Mouse (Mus musculus): ENCODE measurements around the gene Numb. TPM values are rescaled to one million over a fixed set of nuclear protein-coding genes. Genes with fewer than 3 reads are reported as not detected.

Numb gene
- polyA plus RNA-seq (2015; fragmentation: Nextera tagmentation; extraction: Ambion mirVana): 35.3 and 37.3 TPM in 2 replicates

GRCm38 (mm10) chr12:83921535-83922381 is at the start of gene Numb:
Gene Numb, minus strand, starts transcription at chr12:83921934.
- H3K4me3 ChIP-seq (replicated peaks): peak within 1 kb of the TSS; percentile 96
- ATAC-seq (ENCODE audit: insufficient number of reproducible peaks, low FRiP score, low TSS enrichment, low read depth): peak; percentile 100
- peak within 1 kb of the TSS; percentile 92 for H3K27ac ChIP-seq (replicated peaks)
- H3K9ac ChIP-seq: peak within 1 kb of the TSS; percentile 90
- under 1% methylated on average over 63 of the region's 63 CpGs for WGBS
- H3K4me1 ChIP-seq: peaks cover 7% of the 10 kb centered on the region
- no peaks in the 10 kb centered on the region for H3K27me3 ChIP-seq
- no peaks in the 10 kb centered on the region for H3K36me3 ChIP-seq
- no peaks in the 10 kb centered on the region for H3K9me3 ChIP-seq (replicated peaks)
- peak within 1 kb of the TSS; percentile 81 for H3K4me2 ChIP-seq (replicated peaks)

- H3K27ac ChIP-seq (replicated peaks): no peak overlapping the region
- H3K27me3 ChIP-seq: no peaks in the 10 kb centered on the region
- no peaks in the 10 kb centered on the region for H3K9me3 ChIP-seq (replicated peaks)
- no peak overlapping the region for H3K4me3 ChIP-seq (replicated peaks)
- no peaks in the 10 kb centered on the region for H3K36me3 ChIP-seq
- no peak overlapping the region for H3K4me2 ChIP-seq (replicated peaks)
- no peak overlapping the region for H3K9ac ChIP-seq
- no peaks in the 10 kb centered on the region for H3K4me1 ChIP-seq
- ATAC-seq (ENCODE audit: insufficient number of reproducible peaks, low FRiP score, low TSS enrichment, low read depth): no peak
- 79% methylated on average over 7 of the region's 7 CpGs for WGBS
Observed at GRCm38 (mm10) chr12:83965235-83965634, 43.5 kb upstream of the Numb start.

GRCm38 (mm10) chr12:83958278-83958677 is 36.5 kb upstream of the Numb start:
- Histone ChIP-seq H3K9ac (no peak overlapping the region), H3K4me2 (replicated peaks) (no peak overlapping the region), H3K27ac (replicated peaks) (no peak overlapping the region), H3K36me3 (peaks cover 8% of the 10 kb centered on the region; the same call in 1 of the 2 replicates), H3K9me3 (replicated peaks) (no peaks in the 10 kb centered on the region), H3K4me1 (0 out of 2 replicates have a peak, but pooled peaks cover 8% of the 10 kb centered on the region), H3K27me3 (no peaks in the 10 kb centered on the region), H3K4me3 (replicated peaks) (no peak overlapping the region)
- WGBS: 80% methylated on average over 9 of the region's 9 CpGs
- ATAC-seq (ENCODE audit: insufficient number of reproducible peaks, low FRiP score, low TSS enrichment, low read depth): no peak

- Histone ChIP-seq H3K9me3 (replicated peaks) (no peaks in the 10 kb centered on the region), H3K9ac (peak overlapping the region; percentile 70; the same call in 1 of the 2 replicates), H3K4me2 (replicated peaks) (peak overlapping the region; percentile 93), H3K27me3 (no peaks in the 10 kb centered on the region), H3K4me1 (peaks cover 29% of the 10 kb centered on the region), H3K4me3 (replicated peaks) (peak overlapping the region; percentile 86), H3K27ac (replicated peaks) (no peak overlapping the region), H3K36me3 (peaks cover 11% of the 10 kb centered on the region; the same call in 1 of the 2 replicates)
- no peak for ATAC-seq (ENCODE audit: insufficient number of reproducible peaks, low FRiP score, low TSS enrichment, low read depth)
- 63% methylated on average over 32 of the region's 32 CpGs for WGBS
Observed at GRCm38 (mm10) chr12:83951711-83952575, 30.2 kb upstream of the Numb start.

- Histone ChIP-seq H3K9me3 (replicated peaks) (no peaks in the 10 kb centered on the region), H3K4me1 (peaks cover 29% of the 10 kb centered on the region), H3K4me3 (replicated peaks) (peak overlapping the region; percentile 86), H3K4me2 (replicated peaks) (peak overlapping the region; percentile 93), H3K36me3 (peaks cover 11% of the 10 kb centered on the region; the same call in 1 of the 2 replicates), H3K27me3 (no peaks in the 10 kb centered on the region), H3K27ac (replicated peaks) (peak overlapping the region; percentile 87), H3K9ac (peak overlapping the region; percentile 70)
- under 1% methylated on average over 116 of the region's 116 CpGs for WGBS
- peak; percentile 67 for ATAC-seq (ENCODE audit: insufficient number of reproducible peaks, low FRiP score, low TSS enrichment, low read depth)
Observed at GRCm38 (mm10) chr12:83950840-83951701, 29.3 kb upstream of the Numb start.

GRCm38 (mm10) chr12:83950493-83950839 is 28.7 kb upstream of the Numb start, which contains the start of gene Riox1:
Gene Riox1, plus strand, starts transcription at chr12:83950608.
- no peaks in the 10 kb centered on the region for H3K9me3 ChIP-seq (replicated peaks)
- H3K4me1 ChIP-seq: peaks cover 29% of the 10 kb centered on the region
- peak within 1 kb of the TSS; percentile 86 for H3K4me3 ChIP-seq (replicated peaks)
- peak; percentile 94 for ATAC-seq (ENCODE audit: insufficient number of reproducible peaks, low FRiP score, low TSS enrichment, low read depth)
- H3K27ac ChIP-seq (replicated peaks): peak within 1 kb of the TSS; percentile 87
- no peaks in the 10 kb centered on the region for H3K27me3 ChIP-seq
- peak within 1 kb of the TSS; percentile 70 for H3K9ac ChIP-seq
- WGBS: 0% methylated on average over 37 of the region's 37 CpGs
- H3K4me2 ChIP-seq (replicated peaks): peak within 1 kb of the TSS; percentile 93
- peaks cover 7% of the 10 kb centered on the region; the same call in 1 of the 2 replicates for H3K36me3 ChIP-seq

GRCm38 (mm10) chr12:83949776-83950492 is 28.2 kb upstream of the Numb start:
- H3K9ac ChIP-seq: peak overlapping the region; percentile 70; the same call in 1 of the 2 replicates
- H3K27ac ChIP-seq (replicated peaks): peak overlapping the region; percentile 87; the same call in 1 of the 2 replicates
- H3K4me2 ChIP-seq (replicated peaks): peak overlapping the region; percentile 93
- peak overlapping the region; percentile 86 for H3K4me3 ChIP-seq (replicated peaks)
- H3K9me3 ChIP-seq (replicated peaks): no peaks in the 10 kb centered on the region
- H3K27me3 ChIP-seq: no peaks in the 10 kb centered on the region
- peaks cover 7% of the 10 kb centered on the region; the same call in 1 of the 2 replicates for H3K36me3 ChIP-seq
- H3K4me1 ChIP-seq: peaks cover 29% of the 10 kb centered on the region
- 23% methylated on average over 11 of the region's 11 CpGs for WGBS
- no peak for ATAC-seq (ENCODE audit: insufficient number of reproducible peaks, low FRiP score, low TSS enrichment, low read depth)

- Histone ChIP-seq H3K36me3 (peaks cover 7% of the 10 kb centered on the region; the same call in 1 of the 2 replicates), H3K27ac (replicated peaks) (no peak overlapping the region), H3K4me2 (replicated peaks) (no peak overlapping the region), H3K4me1 (peaks cover 29% of the 10 kb centered on the region), H3K4me3 (replicated peaks) (no peak overlapping the region), H3K9ac (no peak overlapping the region), H3K27me3 (no peaks in the 10 kb centered on the region), H3K9me3 (replicated peaks) (no peaks in the 10 kb centered on the region)
- ATAC-seq (ENCODE audit: insufficient number of reproducible peaks, low FRiP score, low TSS enrichment, low read depth): no peak
- WGBS: 81% methylated on average over 4 of the region's 4 CpGs
Observed at GRCm38 (mm10) chr12:83949043-83949442, 27.3 kb upstream of the Numb start.

GRCm38 (mm10) chr12:83947260-83947811 is 25.6 kb upstream of the Numb start:
- no peak overlapping the region for H3K27ac ChIP-seq (replicated peaks)
- H3K9me3 ChIP-seq (replicated peaks): no peaks in the 10 kb centered on the region
- H3K4me3 ChIP-seq (replicated peaks): no peak overlapping the region
- no peak overlapping the region for H3K9ac ChIP-seq
- ATAC-seq (ENCODE audit: insufficient number of reproducible peaks, low FRiP score, low TSS enrichment, low read depth): no peak
- H3K27me3 ChIP-seq: no peaks in the 10 kb centered on the region
- 80% methylated on average over 8 of the region's 8 CpGs for WGBS
- H3K36me3 ChIP-seq: no peaks in the 10 kb centered on the region
- H3K4me2 ChIP-seq (replicated peaks): no peak overlapping the region
- peaks cover 18% of the 10 kb centered on the region for H3K4me1 ChIP-seq

- Histone ChIP-seq H3K4me2 (replicated peaks) (no peak overlapping the region), H3K27me3 (no peaks in the 10 kb centered on the region), H3K4me1 (no peaks in the 10 kb centered on the region), H3K27ac (replicated peaks) (no peak overlapping the region), H3K36me3 (no peaks in the 10 kb centered on the region), H3K9me3 (replicated peaks) (no peaks in the 10 kb centered on the region), H3K9ac (no peak overlapping the region), H3K4me3 (replicated peaks) (no peak overlapping the region)
- 75% methylated on average over 3 of the region's 3 CpGs for WGBS
- ATAC-seq (ENCODE audit: insufficient number of reproducible peaks, low FRiP score, low TSS enrichment, low read depth): no peak
Observed at GRCm38 (mm10) chr12:83941938-83942337, 20.2 kb upstream of the Numb start.

Measured in embryonic facial prominence, embryonic 15.5 days (tissue).